Mouse (Mus musculus): ENCODE results near the gene Nol8. TPM values are rescaled to one million over a fixed set of nuclear protein-coding genes. Genes with fewer than 3 reads are reported as not detected.

Nol8 gene
- total and polyA plus RNA-seq, 3 experiments: 3.0 to 90.0 (median 59.2) TPM

DNA sequence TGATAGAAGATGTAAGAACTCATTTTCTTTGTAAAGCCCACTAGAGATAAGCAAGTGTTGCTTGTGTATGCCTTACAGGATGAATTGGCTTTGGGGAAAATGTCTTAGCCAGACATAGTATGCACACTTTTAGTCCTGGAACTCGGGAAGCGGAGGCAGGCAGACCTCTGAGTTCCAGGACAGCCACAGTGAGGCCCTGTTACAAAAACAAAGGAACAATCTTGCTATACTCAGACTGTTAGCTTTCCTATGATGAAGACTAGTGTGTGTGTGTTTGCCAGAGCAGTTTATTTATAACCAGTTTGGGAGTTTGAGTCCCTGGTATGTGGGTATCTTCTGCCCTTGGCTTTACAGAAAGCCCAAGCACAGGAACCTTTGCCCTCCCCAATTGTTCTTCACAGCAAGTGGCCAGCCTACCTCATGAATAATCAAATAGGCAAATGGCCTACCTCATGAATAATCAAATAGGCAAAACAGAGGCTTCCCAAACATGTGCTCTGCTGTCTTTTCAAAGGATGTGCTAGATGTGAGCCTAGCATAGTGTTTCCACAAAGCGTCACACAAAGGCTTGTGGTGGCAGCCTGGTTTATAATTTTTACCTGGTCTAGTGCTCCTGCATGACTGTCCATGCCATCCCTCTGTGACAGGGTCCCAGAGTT is 53.3 kb downstream of the Nol8 start:
- DNase-seq (ENCODE audit: low spot score) (no peak), ATAC-seq (ENCODE audit: extremely low read depth, insufficient number of reproducible peaks, low FRiP score, poor library complexity, severe bottlenecking) (no peak)
- Histone ChIP-seq H3K4me3 (ENCODE audit: low read depth, low read length) (no peak overlapping the region), H3K27me3 (ENCODE audit: insufficient read depth, low read length) (no peaks in the 10 kb centered on the region), H3K4me1 (ENCODE audit: insufficient read depth, low read depth, low read length) (peaks cover 12% of the 10 kb centered on the region), H3K9me3 (replicated peaks) (no peaks in the 10 kb centered on the region), H3K36me3 (replicated peaks) (peaks cover 96% of the 10 kb centered on the region)
- TF ChIP-seq TAL1 (conservative IDR thresholded peaks at IDR 0.05; ENCODE audit: low read depth, low read length) (no peak), CTCF (IDR thresholded peaks at IDR 0.05; ENCODE audit: low read depth, low read length) (no peak), GATA1 (IDR thresholded peaks at IDR 0.05; ENCODE audit: borderline replicate concordance, low read length) (no peak), POLR2AphosphoS5 (IDR thresholded peaks at IDR 0.05; ENCODE audit: insufficient replicate concordance, low read depth, low read length) (no peak), GATA2 (IDR thresholded peaks at IDR 0.05; ENCODE audit: borderline replicate concordance, low read depth, low read length) (no peak)

DNA sequence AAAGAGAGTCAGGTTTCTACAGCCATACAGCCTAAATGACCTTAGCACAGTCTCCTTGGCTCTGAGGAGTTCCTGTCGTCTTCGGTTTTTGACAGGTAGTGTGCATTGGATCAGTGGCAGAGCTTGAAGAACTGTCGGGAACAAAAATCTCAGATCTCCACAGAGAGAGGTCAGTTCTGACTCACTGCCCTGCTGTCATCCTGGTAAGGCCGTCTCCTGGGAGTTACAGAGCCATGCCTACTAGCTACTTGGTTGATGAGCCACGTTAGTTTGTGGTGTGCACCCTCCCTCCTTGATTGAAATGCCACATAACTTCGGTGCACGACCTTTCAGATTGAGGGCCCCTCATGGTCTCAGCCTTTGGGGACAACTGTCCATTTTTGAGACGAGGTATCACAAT is 55.4 kb downstream of the Nol8 start:
- no peak for TF ChIP-seq TAL1 (conservative IDR thresholded peaks at IDR 0.05; ENCODE audit: low read depth, low read length)
- TF ChIP-seq GATA1 (IDR thresholded peaks at IDR 0.05; ENCODE audit: borderline replicate concordance, low read length): no peak
- no peak for ATAC-seq (ENCODE audit: extremely low read depth, insufficient number of reproducible peaks, low FRiP score, poor library complexity, severe bottlenecking)
- Histone ChIP-seq H3K4me1 (ENCODE audit: insufficient read depth, low read depth, low read length) (peaks cover 29% of the 10 kb centered on the region), H3K4me3 (ENCODE audit: low read depth, low read length) (no peak overlapping the region), H3K27me3 (ENCODE audit: insufficient read depth, low read length) (no peaks in the 10 kb centered on the region), H3K9me3 (replicated peaks) (no peaks in the 10 kb centered on the region), H3K36me3 (replicated peaks) (peaks cover 96% of the 10 kb centered on the region)
- no peak for DNase-seq (ENCODE audit: low spot score)

DNA sequence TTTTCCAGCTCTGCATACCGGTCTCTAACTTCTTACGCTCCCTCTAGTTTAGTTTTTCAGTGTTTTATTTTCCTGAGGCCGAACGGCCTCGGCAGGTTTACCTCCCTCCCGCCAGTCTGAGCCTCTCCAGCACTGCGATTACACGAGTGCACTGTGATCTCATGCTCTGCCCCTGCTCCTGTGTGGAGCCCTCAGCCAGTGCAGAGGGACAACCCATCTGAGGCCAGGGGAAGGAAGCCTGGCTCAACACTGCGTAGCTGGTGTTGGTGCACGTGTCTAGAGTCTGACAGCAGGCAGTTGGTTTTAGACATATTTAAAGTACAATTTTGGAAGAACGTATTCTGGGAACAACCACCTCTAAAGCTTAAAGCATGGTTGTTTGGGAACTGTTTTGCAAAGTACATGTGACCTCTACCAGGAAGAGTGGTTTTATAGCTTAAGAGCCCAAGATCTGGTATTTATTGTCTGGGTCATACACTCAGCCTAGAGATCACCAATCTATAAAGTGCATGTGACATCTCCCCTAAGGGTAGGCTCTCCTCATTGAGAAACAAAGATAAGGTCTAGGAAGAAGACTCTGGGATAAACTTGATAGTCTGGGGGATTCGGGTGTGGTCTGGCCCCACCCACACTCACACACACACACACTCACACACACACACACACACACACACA is 59.3 kb downstream of the Nol8 start:
- no peaks in the 10 kb centered on the region for H3K9me3 ChIP-seq (replicated peaks)
- peak overlapping the region; percentile 50; the same call in 1 of the 2 replicates for H3K4me3 ChIP-seq (ENCODE audit: low read depth, low read length)
- DNase-seq (ENCODE audit: low spot score) (peak; percentile 15), ATAC-seq (ENCODE audit: extremely low read depth, insufficient number of reproducible peaks, low FRiP score, poor library complexity, severe bottlenecking) (peak; percentile 65)
- H3K27me3 ChIP-seq (ENCODE audit: insufficient read depth, low read length): no peaks in the 10 kb centered on the region
- no peak for TF ChIP-seq TAL1 (conservative IDR thresholded peaks at IDR 0.05; ENCODE audit: low read depth, low read length)
- peaks cover 96% of the 10 kb centered on the region for H3K36me3 ChIP-seq (replicated peaks)
- H3K4me1 ChIP-seq (ENCODE audit: insufficient read depth, low read depth, low read length): peaks cover 27% of the 10 kb centered on the region

DNA sequence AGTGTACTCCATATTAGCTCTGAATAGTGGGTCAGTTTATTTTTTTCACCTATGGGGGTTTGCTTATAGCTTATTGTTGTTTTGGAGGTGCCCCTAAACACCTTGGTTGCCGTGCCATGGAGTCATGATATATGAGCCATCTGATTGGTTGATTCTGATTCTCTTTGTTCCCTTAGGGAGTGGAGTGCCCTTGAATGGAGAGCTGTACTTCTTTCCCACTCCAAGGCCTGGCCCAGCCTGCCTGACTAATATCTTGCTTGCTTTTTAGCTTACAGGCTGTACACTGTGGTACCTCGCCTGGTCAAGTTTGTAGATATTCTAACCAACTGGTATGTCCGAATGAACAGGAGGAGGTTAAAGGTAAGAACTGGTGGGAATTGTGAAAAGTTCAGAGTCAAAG is 66.4 kb downstream of the Nol8 start:
- no peak for TF ChIP-seq GATA2 (IDR thresholded peaks at IDR 0.05; ENCODE audit: borderline replicate concordance, low read depth, low read length)
- DNase-seq (ENCODE audit: low spot score) (no peak), ATAC-seq (ENCODE audit: extremely low read depth, insufficient number of reproducible peaks, low FRiP score, poor library complexity, severe bottlenecking) (no peak)
- H3K27me3 ChIP-seq (ENCODE audit: insufficient read depth, low read length): no peaks in the 10 kb centered on the region
- H3K4me3 ChIP-seq (ENCODE audit: low read depth, low read length): no peak overlapping the region
- H3K9me3 ChIP-seq (replicated peaks): no peaks in the 10 kb centered on the region
- no peaks in the 10 kb centered on the region for H3K4me1 ChIP-seq (ENCODE audit: insufficient read depth, low read depth, low read length)
- H3K36me3 ChIP-seq (replicated peaks): peaks cover 98% of the 10 kb centered on the region

Other genes starting within 250 kb of the Nol8 start
- 4.5 and 4.8 TPM in 2 replicates for gene Ippk, start 231.8 kb upstream of the Nol8 start, total RNA-seq (2014; fragmentation: Nextera tagmentation)
- 15.8 and 15.9 TPM in 2 replicates for gene Ippk, start 231.8 kb upstream of the Nol8 start, total RNA-seq (2017)
- 1.3 and 2.3 TPM in 2 replicates for gene Ippk, start 231.8 kb upstream of the Nol8 start, polyA plus RNA-seq (2012)
- 1.4 and 1.8 TPM in 2 replicates for gene Tes3-ps, start 159.8 kb upstream of the Nol8 start, total RNA-seq (2014; fragmentation: Nextera tagmentation)
- gene Tes3-ps, start 159.8 kb upstream of the Nol8 start, total RNA-seq (2017): 2.8 and 4.4 TPM in 2 replicates
- 0.01 TPM in 1 of 2 replicates, not detected in the other for gene Tes3-ps, start 159.8 kb upstream of the Nol8 start, polyA plus RNA-seq (2012)
- not detected in 2 replicates for gene Ecm2, start 148.3 kb upstream of the Nol8 start, total RNA-seq (2014; fragmentation: Nextera tagmentation)
- gene Ecm2, start 148.3 kb upstream of the Nol8 start, total RNA-seq (2017): 0.16 and 0.17 TPM in 2 replicates
- gene Ecm2, start 148.3 kb upstream of the Nol8 start, polyA plus RNA-seq (2012): 0.01 TPM in 1 of 2 replicates, not detected in the other
- gene Aspn, start 108.6 kb upstream of the Nol8 start, total RNA-seq (2014; fragmentation: Nextera tagmentation): not detected in 2 replicates
- gene Aspn, start 108.6 kb upstream of the Nol8 start, total RNA-seq (2017): 0.06 TPM in 1 of 2 replicates, not detected in the other
- not detected in 2 replicates for gene Aspn, start 108.6 kb upstream of the Nol8 start, polyA plus RNA-seq (2012)
- gene Omd, start 70.6 kb upstream of the Nol8 start, total RNA-seq (2014; fragmentation: Nextera tagmentation): not detected in 2 replicates
- gene Omd, start 70.6 kb upstream of the Nol8 start, total RNA-seq (2017): 0.05 TPM in 1 of 2 replicates, not detected in the other
- not detected in 2 replicates for gene Omd, start 70.6 kb upstream of the Nol8 start, polyA plus RNA-seq (2012)
- not detected in 2 replicates for gene Ogn, start 45.0 kb upstream of the Nol8 start, total RNA-seq (2014; fragmentation: Nextera tagmentation)
- 0.05 and 0.12 TPM in 2 replicates for gene Ogn, start 45.0 kb upstream of the Nol8 start, total RNA-seq (2017)
- not detected in 2 replicates for gene Ogn, start 45.0 kb upstream of the Nol8 start, polyA plus RNA-seq (2012)
- 27.5 and 29.9 TPM in 2 replicates for gene Cenpp, start 293 bp upstream of the Nol8 start, total RNA-seq (2014; fragmentation: Nextera tagmentation)
- 48.5 and 49.2 TPM in 2 replicates for gene Cenpp, start 293 bp upstream of the Nol8 start, total RNA-seq (2017)
- gene Cenpp, start 293 bp upstream of the Nol8 start, polyA plus RNA-seq (2012): 6.9 and 7.7 TPM in 2 replicates
- 162 and 174 TPM in 2 replicates for gene Iars, start 29.0 kb downstream of the Nol8 start, total RNA-seq (2014; fragmentation: Nextera tagmentation)
- 65.3 and 73.4 TPM in 2 replicates for gene Iars, start 29.0 kb downstream of the Nol8 start, total RNA-seq (2017)
- gene Iars, start 29.0 kb downstream of the Nol8 start, polyA plus RNA-seq (2012): 19.6 and 38.9 TPM in 2 replicates
- not detected in 2 replicates for gene Gm30302, start 145.9 kb downstream of the Nol8 start, total RNA-seq (2014; fragmentation: Nextera tagmentation)
- 0.05 and 0.17 TPM in 2 replicates for gene Gm30302, start 145.9 kb downstream of the Nol8 start, total RNA-seq (2017)
- not detected in 2 replicates for gene Gm30302, start 145.9 kb downstream of the Nol8 start, polyA plus RNA-seq (2012)

Data from G1E (cell line).